Mouse (Mus musculus): ENCODE results near the gene Prkag1. TPM values are rescaled to one million over a fixed set of nuclear protein-coding genes. Genes with fewer than 3 reads are reported as not detected.

The Prkag1 gene
- polyA plus RNA-seq, 1 experiment = 87.2 TPM

- WGBS = 86% methylated on average over 16 of the region's 16 CpGs
- DNase-seq (ENCODE audit: low read depth, low spot score) = no peak
Measured at GRCm38 (mm10) chr15:98854214-98854613, 22.9 kb upstream of the Prkag1 start.

DNA sequence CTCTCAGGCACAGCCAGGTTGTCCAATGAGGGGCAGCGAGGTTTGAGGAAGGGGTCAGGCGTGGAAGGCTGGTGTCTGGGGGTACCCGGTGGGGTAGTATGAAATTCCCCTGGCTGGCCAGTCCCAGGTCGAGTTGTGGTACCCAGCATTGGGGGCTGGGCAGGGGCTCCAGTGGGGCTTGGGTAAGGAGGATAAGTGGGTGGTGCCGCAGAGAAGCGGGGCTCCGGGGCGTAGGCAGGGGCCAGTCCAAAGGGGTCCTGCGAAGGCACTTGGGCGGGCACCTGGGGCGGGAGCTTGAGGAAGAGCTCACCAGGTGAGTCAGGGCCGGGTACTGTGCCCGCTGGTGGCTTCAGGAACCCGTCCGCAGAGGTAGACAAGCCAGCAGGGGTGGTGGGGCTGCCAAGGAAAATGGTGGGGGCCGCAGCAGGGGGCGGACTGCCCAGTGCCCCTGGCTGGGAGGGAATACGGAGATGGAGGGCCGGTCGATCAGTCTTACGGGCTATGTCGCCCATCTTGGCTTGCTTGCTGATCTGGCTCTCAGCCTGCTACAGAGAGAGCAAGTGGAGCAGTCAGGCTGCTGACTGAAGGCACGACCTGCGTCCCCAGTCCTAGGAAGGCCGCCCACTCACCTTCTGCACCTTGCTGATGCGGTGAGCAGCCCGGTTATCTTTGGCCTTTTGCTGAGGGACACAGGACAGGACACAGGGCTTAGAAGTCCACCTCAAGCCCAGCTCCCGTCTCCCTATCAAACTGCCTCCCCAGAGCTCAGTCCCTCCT, 22.0 kb upstream of the Prkag1 start:
- DNase-seq (ENCODE audit: low read depth, low spot score) = no peak
- WGBS = 92% methylated on average over 28 of the region's 28 CpGs

GRCm38 (mm10) chr15:98852733-98853132, 21.4 kb upstream of the Prkag1 start:
- DNase-seq (ENCODE audit: low read depth, low spot score) = no peak
- WGBS = 88% methylated on average over 9 of the region's 9 CpGs

GRCm38 (mm10) chr15:98852071-98852470, 20.8 kb upstream of the Prkag1 start:
- no peak for DNase-seq (ENCODE audit: low read depth, low spot score)
- WGBS = 97% methylated on average over 9 of the region's 9 CpGs

- 63% methylated on average over 21 of the region's 21 CpGs for WGBS
- no peak for DNase-seq (ENCODE audit: low read depth, low spot score)
Measured at GRCm38 (mm10) chr15:98851229-98851818, 20.0 kb upstream of the Prkag1 start.

DNA sequence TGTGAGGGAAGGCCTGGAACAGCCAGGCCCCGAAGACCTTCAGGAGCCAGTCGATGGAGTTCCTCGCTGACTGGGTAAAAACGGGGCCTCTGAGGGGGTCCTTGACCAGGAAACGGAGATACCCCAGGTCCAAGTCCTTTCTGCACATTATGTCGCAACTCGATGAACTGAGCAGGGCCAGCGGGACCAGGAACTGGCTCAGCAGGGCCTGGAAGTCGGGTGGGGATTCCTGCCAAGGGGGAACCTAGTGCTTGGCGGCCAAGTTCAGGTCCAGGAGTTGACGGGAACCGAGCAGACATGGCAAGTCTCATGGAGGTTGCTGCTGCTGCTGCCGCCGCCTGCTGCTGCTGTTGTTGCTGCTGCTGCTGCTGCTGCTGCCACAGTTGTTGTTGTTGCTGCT, 19.3 kb upstream of the Prkag1 start:
- WGBS = 80% methylated on average over 14 of the region's 14 CpGs
- no peak for DNase-seq (ENCODE audit: low read depth, low spot score)

GRCm38 (mm10) chr15:98849956-98850600, 18.8 kb upstream of the Prkag1 start:
- WGBS = 81% methylated on average over 16 of the region's 16 CpGs

DNA sequence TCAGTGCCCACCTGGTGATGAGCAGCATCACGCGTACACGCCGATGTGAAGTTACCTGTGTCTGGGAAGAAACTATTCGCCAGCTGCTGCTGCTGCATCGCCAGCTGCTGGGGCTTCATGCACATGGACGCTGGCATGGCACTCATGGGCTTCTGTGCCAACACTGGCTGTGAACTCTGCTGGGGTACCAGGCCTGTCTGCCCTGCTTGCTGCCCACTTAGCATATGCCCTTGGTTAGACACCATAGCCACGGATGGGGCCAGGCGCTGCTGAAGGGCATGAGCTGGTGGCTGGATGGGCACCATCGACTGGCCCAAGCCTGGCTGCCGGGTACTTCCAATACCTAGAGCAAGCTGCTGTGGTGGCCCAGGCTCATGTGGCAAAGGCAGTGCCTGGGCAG, 17.8 kb upstream of the Prkag1 start:
- 95% methylated on average over 11 of the region's 11 CpGs for WGBS
- DNase-seq (ENCODE audit: low read depth, low spot score) = no peak

More at GRCm38 (mm10) chr15:98849956-98850600, 18.8 kb upstream of the Prkag1 start:
- DNase-seq (ENCODE audit: low read depth, low spot score) = no peak

- WGBS = 80% methylated on average over 8 of the region's 8 CpGs
- no peak for DNase-seq (ENCODE audit: low read depth, low spot score)
Measured at GRCm38 (mm10) chr15:98846140-98846539, 14.8 kb upstream of the Prkag1 start.

- DNase-seq (ENCODE audit: low read depth, low spot score) = no peak
- WGBS = 91% methylated on average over 2 of the region's 2 CpGs
Measured at GRCm38 (mm10) chr15:98845149-98845548, 13.8 kb upstream of the Prkag1 start.

GRCm38 (mm10) chr15:98843595-98844223, 12.4 kb upstream of the Prkag1 start:
- no peak for DNase-seq (ENCODE audit: low read depth, low spot score)
- 93% methylated on average over 11 of the region's 11 CpGs for WGBS

DNA sequence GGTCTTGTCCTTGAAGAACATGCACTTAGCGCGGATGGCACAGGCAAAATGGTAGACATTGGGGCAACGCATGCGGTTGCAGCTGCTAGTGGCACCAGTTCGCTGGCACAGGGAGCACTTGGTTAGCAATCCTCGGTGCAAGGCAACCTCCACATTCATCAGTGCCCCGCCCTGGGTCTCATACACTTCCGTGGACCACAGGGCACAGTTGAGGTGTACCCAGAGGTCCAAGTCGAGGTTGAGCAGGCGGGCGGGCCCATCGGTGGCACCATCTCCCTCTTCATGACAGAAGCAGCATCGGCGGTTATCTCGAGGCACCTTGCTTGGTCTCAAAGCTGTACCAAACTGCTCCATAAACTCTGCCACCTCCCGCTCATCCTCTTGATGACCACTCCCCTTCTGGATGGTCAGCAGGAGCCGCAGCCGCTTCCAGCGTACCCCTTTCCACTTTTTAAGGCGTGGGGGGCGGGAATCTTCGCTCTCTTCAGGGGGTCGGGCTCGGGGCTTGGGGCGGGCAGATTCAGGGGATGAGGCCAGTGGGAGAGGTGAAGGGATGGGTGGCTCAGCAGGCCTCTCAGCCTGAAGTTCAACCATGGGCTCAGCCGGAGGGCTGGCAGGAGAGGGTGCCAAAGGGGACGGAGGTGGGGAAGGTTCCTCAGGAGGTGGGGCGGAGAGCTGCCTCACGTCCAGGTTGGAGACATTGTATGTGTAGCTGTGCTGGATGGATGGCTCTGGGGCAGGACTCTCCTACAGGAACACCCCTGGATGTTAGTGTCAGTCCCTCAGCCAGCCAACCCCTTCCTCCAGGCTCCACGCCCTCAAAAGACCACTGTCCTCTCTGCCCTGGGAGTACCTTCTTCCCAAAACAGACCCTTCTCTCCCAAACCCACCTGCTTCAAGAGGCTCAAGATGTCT, 8.6 kb upstream of the Prkag1 start:
- no peak for DNase-seq (ENCODE audit: low read depth, low spot score)
- 92% methylated on average over 30 of the region's 30 CpGs for WGBS

GRCm38 (mm10) chr15:98839161-98839560, 7.8 kb upstream of the Prkag1 start:
- 96% methylated on average over 14 of the region's 14 CpGs for WGBS

DNA sequence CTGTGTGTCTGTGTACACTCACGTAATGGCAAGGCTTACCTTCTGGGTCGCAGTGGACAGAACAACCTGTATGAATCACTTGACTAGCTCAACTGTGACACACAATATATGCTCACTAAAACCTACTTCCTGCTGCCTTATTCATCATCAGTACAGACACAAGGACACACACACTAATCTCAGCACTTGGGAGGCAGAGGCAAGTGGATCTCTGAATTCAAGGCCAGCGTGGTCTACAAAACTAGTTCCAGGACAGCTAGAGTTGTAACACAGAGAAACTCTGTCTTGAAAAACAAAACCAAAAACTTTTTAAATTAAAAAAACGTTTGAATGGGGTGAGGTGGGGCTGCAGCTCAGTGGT, 6.4 kb upstream of the Prkag1 start:
- DNase-seq (ENCODE audit: low read depth, low spot score) = no peak
- 74% methylated on average over 4 of the region's 4 CpGs for WGBS

More at GRCm38 (mm10) chr15:98839161-98839560, 7.8 kb upstream of the Prkag1 start:
- no peak for DNase-seq (ENCODE audit: low read depth, low spot score)

- DNase-seq (ENCODE audit: low read depth, low spot score) = no peak
- WGBS = 92% methylated on average over 21 of the region's 21 CpGs
Measured at GRCm38 (mm10) chr15:98837006-98837742, 5.9 kb upstream of the Prkag1 start.

- 93% methylated on average over 14 of the region's 14 CpGs for WGBS
- DNase-seq (ENCODE audit: low read depth, low spot score) = no peak
Measured at GRCm38 (mm10) chr15:98835291-98835690, 4.0 kb upstream of the Prkag1 start.

GRCm38 (mm10) chr15:98834059-98834458, 2.7 kb upstream of the Prkag1 start:
- 80% methylated on average over 13 of the region's 13 CpGs for WGBS

GRCm38 (mm10) chr15:98833281-98833680, 2.0 kb upstream of the Prkag1 start:
- DNase-seq (ENCODE audit: low read depth, low spot score) = no peak
- WGBS = 90% methylated on average over 11 of the region's 11 CpGs

More at GRCm38 (mm10) chr15:98834059-98834458, 2.7 kb upstream of the Prkag1 start:
- DNase-seq (ENCODE audit: low read depth, low spot score) = no peak
